Mouse (Mus musculus): ENCODE results near the gene Nostrin.

DNA sequence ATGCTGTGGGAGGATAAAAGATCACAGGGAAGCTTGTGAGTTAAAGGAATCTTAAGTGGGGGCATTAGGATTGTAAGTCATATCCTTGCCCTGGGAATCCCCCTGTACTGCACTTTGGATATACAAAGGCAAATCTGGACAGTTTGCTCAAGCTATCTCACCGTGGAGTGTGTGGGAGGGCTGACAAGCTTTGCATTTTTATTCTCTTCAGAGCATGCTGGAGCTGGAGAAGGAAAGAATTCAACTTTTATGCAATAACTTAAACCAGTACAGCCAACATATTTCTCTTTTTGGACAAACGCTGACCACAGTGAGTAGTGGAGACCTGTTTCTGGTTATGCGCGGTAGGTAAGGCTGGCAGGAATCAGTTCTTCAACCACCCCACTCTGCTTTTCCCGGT lies 39.7 kb downstream of the Nostrin start:
- TF ChIP-seq EP300 (IDR thresholded peaks at IDR 0.05; ENCODE audit: low read depth) (no peak), CTCF (IDR thresholded peaks at IDR 0.05; ENCODE audit: low read depth) (no peak)

All from heart, postnatal 0 days (tissue).